Mouse (Mus musculus) B cell, adult 2 months (primary cell): Measurements from ENCODE around the gene Tph1.
"Not testable (repeated sequence)": the region's sequence is repeated elsewhere in the genome, so short reads cannot be mapped to it uniquely, and the experiment has no call there.

Experiments used
- DNase-seq, 2 experiments: peaks; one replicate each; pipeline ENCODE4 v3.0.0; 2022

The Tph1 gene

GRCm38 (mm10) chr7:46672160-46672672, at the start of gene Tph1:
Gene Tph1, minus strand, starts transcription at chr7:46672537.
- DNase-seq: no peak

GRCm38 (mm10) chr7:46720460-46720859, 48.1 kb upstream of the Tph1 start:
- no peak for DNase-seq

GRCm38 (mm10) chr7:46719526-46719925, 47.2 kb upstream of the Tph1 start:
- no peak for DNase-seq

GRCm38 (mm10) chr7:46718591-46719270, 46.4 kb upstream of the Tph1 start:
- no peak for DNase-seq

GRCm38 (mm10) chr7:46716897-46717296, 44.6 kb upstream of the Tph1 start:
- no peak for DNase-seq

GRCm38 (mm10) chr7:46715600-46715999, 43.3 kb upstream of the Tph1 start, which contains the start of gene Saa3:
Gene Saa3, minus strand, starts transcription at chr7:46715700.
- no peak for DNase-seq

GRCm38 (mm10) chr7:46714518-46714917, 42.2 kb upstream of the Tph1 start:
- DNase-seq: peak; percentile 81 to 83

GRCm38 (mm10) chr7:46712250-46712649, 39.9 kb upstream of the Tph1 start:
- DNase-seq: peak; percentile 39 to 40

- peak; percentile 94 for DNase-seq
Measured at GRCm38 (mm10) chr7:46710390-46710844, 38.1 kb upstream of the Tph1 start, which contains the start of gene Saal1. Gene Saal1, minus strand, starts transcription at chr7:46710680.

- DNase-seq: no peak
Measured at GRCm38 (mm10) chr7:46700521-46701025, 28.2 kb upstream of the Tph1 start.

- DNase-seq: no peak
Measured at GRCm38 (mm10) chr7:46696754-46697153, 24.4 kb upstream of the Tph1 start.

GRCm38 (mm10) chr7:46686827-46687226, 14.5 kb upstream of the Tph1 start:
- peak; percentile 55 to 63 for DNase-seq

GRCm38 (mm10) chr7:46680732-46681131, 8.4 kb upstream of the Tph1 start:
- no peak for DNase-seq

- DNase-seq: not testable (repeated sequence)
Measured at GRCm38 (mm10) chr7:46679044-46679443, 6.7 kb upstream of the Tph1 start.

GRCm38 (mm10) chr7:46678417-46678816, 6.1 kb upstream of the Tph1 start:
- DNase-seq: no peak

- no peak for DNase-seq
Measured at GRCm38 (mm10) chr7:46676808-46677360, 4.5 kb upstream of the Tph1 start.

- DNase-seq: no peak
Measured at GRCm38 (mm10) chr7:46675886-46676285, 3.5 kb upstream of the Tph1 start.

GRCm38 (mm10) chr7:46675061-46675460, 2.7 kb upstream of the Tph1 start:
- no peak for DNase-seq

- no peak for DNase-seq
Measured at GRCm38 (mm10) chr7:46667256-46667655, 5.1 kb downstream of the Tph1 start.

- peak; percentile 43 to 48 for DNase-seq
Measured at GRCm38 (mm10) chr7:46665236-46665635, 7.1 kb downstream of the Tph1 start.

GRCm38 (mm10) chr7:46661591-46662090, 10.7 kb downstream of the Tph1 start:
- DNase-seq: no peak

GRCm38 (mm10) chr7:46652279-46652678, 20.1 kb downstream of the Tph1 start:
- DNase-seq: no peak

GRCm38 (mm10) chr7:46650231-46650630, 22.1 kb downstream of the Tph1 start:
- DNase-seq: not testable (repeated sequence)
